Mouse (Mus musculus) liver, embryonic 14 days (tissue): Measurements from ENCODE around the gene Esd. TPM values are rescaled to one million over a fixed set of nuclear protein-coding genes. Genes with fewer than 3 reads are reported as not detected.

ENCODE experiments used
- polyA plus RNA-seq: library from polyadenylated mRNA; depleted of rRNA; stranded (reverse); fragments of >200 nt; gene quantifications from 2 replicates; pipeline ENCODE4 v1.2.3, GENCODE M21; 2012; rRNA removed

Esd gene
- 90.2 and 111 TPM in 2 replicates for polyA plus RNA-seq

GRCm38 (mm10) chr14:74732079-74732783, at the start of gene Esd:
Gene Esd, plus strand, starts transcription at chr14:74732297.

Other genes with a start within 250 kb of the Esd start
- gene Htr2a, start 91.5 kb upstream of the Esd start, polyA plus RNA-seq, result 0.18 and 0.26 TPM in 2 replicates
- gene Lrch1, start 215.6 kb downstream of the Esd start, polyA plus RNA-seq, result 2.5 and 2.9 TPM in 2 replicates